Mouse (Mus musculus): ENCODE data around the gene Pten. TPM values are rescaled to one million over a fixed set of nuclear protein-coding genes. Genes with fewer than 3 reads are reported as not detected.
"Not testable (repeated sequence)": the region's sequence is repeated elsewhere in the genome, so short reads cannot be mapped to it uniquely, and the experiment has no call there.

Pten gene
- polyA plus RNA-seq, 1 experiment from 2014 or later, result 22.6 TPM

DNA sequence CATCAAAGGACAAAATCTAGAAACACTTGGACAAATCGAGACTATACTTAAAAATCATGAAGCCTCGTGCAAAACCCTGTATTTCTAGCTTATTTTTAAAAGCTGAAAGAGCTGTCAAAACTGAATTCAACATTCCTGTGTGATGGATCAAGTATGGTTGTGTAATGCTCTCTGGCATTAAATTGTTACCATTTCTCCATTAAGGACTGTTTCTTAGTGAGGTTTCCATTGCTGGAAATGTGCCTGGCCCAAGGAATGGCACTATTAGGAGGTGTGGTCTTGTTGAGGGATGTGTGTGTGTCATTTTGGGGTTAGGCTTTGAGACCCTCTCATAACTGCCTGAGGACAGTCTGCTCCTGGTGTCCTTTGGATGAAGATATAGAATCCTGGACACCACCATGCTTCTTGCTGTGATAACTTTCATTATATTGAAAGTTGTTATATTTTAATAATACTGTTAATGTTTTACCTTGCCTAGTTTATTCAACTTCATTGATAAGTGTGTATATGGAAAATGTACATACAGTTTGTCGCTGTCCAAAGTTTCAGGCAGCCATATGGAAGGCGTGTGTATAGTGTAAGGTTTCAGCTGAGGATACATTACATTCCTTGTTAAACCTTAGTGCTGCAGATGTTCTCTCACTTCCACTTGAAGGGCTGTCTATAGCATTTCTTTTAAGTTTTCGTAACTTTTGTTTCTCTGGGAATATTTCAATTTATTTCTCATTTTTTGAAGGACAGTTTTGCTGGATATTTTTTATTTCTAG, 24.2 kb downstream of the Pten start:
- no peaks in the 10 kb centered on the region for H3K9me3 ChIP-seq (ENCODE audit: control insufficient read depth, low read length)
- H3K27me3 ChIP-seq (ENCODE audit: control insufficient read depth, insufficient read depth, low read length), result no peaks in the 10 kb centered on the region
- no peak overlapping the region for H3K27ac ChIP-seq (replicated peaks; ENCODE audit: low read depth, low read length)
- no peak overlapping the region for H3K4me3 ChIP-seq (replicated peaks; ENCODE audit: low read depth, low read length)
- DNase-seq (no peak), ATAC-seq (ENCODE audit: low FRiP score, low TSS enrichment) (no peak)
- 96% methylated on average over 5 of the region's 5 CpGs for WGBS
- no peak overlapping the region for H3K9ac ChIP-seq (replicated peaks; ENCODE audit: low read length)
- no peaks in the 10 kb centered on the region for H3K4me1 ChIP-seq (ENCODE audit: control insufficient read depth, insufficient read depth, low read length)
- no peaks in the 10 kb centered on the region for H3K36me3 ChIP-seq (ENCODE audit: control insufficient read depth, insufficient read depth, low read length)
- H3K4me2 ChIP-seq (ENCODE audit: low read length), result no peak overlapping the region

DNA sequence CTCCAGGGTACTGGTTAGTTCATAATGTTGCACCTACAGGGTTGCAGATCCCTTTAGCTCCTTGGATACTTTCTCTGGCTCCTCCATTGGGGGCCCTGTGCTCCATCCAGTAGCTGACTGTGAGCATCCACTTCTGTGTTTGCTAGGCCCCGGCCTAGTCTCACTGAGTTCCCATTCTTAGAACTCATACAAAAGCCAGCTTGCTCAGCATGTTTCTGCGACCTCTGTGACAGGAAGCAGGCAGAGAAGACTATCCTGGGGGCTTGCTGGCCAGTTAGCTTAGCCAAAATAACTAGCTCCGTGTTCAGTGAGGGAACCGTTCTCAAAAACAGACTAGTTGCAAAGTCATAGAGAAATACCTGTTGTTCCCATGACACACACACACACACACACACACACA, 30.1 kb downstream of the Pten start:
- H3K4me1 ChIP-seq (ENCODE audit: control insufficient read depth, insufficient read depth, low read length), result peaks cover 13% of the 10 kb centered on the region; the same call in 1 of the 2 replicates
- H3K27ac ChIP-seq (replicated peaks; ENCODE audit: low read depth, low read length); H3K36me3 ChIP-seq (ENCODE audit: control insufficient read depth, insufficient read depth, low read length); H3K9me3 ChIP-seq (ENCODE audit: control insufficient read depth, low read length); H3K4me3 ChIP-seq (replicated peaks; ENCODE audit: low read depth, low read length); H3K27me3 ChIP-seq (ENCODE audit: control insufficient read depth, insufficient read depth, low read length); ATAC-seq (ENCODE audit: low FRiP score, low TSS enrichment); DNase-seq; H3K9ac ChIP-seq (replicated peaks; ENCODE audit: low read length); H3K4me2 ChIP-seq (ENCODE audit: low read length): not testable (repeated sequence)
- 37% methylated on average over 4 of the region's 4 CpGs for WGBS

DNA sequence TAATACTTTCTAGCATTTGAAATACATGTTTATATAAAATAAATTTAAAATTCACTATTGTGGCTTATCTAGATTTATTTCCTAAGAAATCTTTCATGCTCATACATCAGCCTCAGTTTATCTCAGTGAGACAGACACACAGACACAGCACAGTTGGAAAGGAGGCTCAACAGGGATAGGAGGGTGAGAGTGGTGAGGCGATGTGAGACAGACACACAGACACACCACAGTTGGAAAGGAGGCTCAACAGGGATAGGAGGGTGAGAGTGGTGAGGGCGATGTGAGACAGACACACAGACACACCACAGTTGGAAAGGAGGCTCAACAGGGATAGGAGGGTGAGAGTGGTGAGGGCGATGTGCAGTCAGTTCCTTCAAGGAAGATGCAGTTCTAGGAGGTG, 30.7 kb downstream of the Pten start:
- H3K4me2 ChIP-seq (ENCODE audit: low read length); H3K27ac ChIP-seq (replicated peaks; ENCODE audit: low read depth, low read length); H3K9me3 ChIP-seq (ENCODE audit: control insufficient read depth, low read length); H3K4me3 ChIP-seq (replicated peaks; ENCODE audit: low read depth, low read length); H3K27me3 ChIP-seq (ENCODE audit: control insufficient read depth, insufficient read depth, low read length); H3K9ac ChIP-seq (replicated peaks; ENCODE audit: low read length); H3K36me3 ChIP-seq (ENCODE audit: control insufficient read depth, insufficient read depth, low read length); ATAC-seq (ENCODE audit: low FRiP score, low TSS enrichment); DNase-seq: not testable (repeated sequence)
- 92% methylated on average over 3 of the region's 3 CpGs for WGBS
- peaks cover 13% of the 10 kb centered on the region; the same call in 1 of the 2 replicates for H3K4me1 ChIP-seq (ENCODE audit: control insufficient read depth, insufficient read depth, low read length)

DNA sequence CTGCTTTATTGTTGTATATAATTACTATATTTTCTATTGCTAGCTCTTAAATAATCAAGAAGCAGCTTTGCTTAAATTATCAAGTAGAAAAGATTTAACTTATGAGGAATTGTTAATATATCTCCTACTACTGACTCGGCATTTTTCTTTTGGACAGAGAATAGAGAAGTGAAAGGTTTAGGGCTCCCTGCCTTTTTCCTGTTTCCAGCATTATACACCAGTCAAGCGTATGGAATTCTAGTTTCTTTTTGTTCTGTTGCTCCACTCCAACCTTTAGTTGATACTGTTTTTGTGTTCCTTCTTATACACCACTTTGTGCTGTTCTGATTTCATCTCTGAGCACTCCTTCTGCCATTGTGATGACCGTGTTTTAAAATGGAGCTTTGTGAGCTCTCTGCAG, 32.2 kb downstream of the Pten start:
- Histone ChIP-seq H3K9ac (replicated peaks; ENCODE audit: low read length) (no peak overlapping the region), H3K27me3 (ENCODE audit: control insufficient read depth, insufficient read depth, low read length) (no peaks in the 10 kb centered on the region), H3K4me3 (replicated peaks; ENCODE audit: low read depth, low read length) (no peak overlapping the region), H3K36me3 (ENCODE audit: control insufficient read depth, insufficient read depth, low read length) (no peaks in the 10 kb centered on the region), H3K4me1 (ENCODE audit: control insufficient read depth, insufficient read depth, low read length) (peaks cover 17% of the 10 kb centered on the region; the same call in 1 of the 2 replicates), H3K4me2 (ENCODE audit: low read length) (no peak overlapping the region), H3K9me3 (ENCODE audit: control insufficient read depth, low read length) (no peaks in the 10 kb centered on the region), H3K27ac (replicated peaks; ENCODE audit: low read depth, low read length) (0 out of 2 replicates have a peak overlapping the region, but pooled peaks have one; percentile 8)
- DNase-seq (no peak), ATAC-seq (ENCODE audit: low FRiP score, low TSS enrichment) (no peak)
- 37% methylated on average over 3 of the region's 3 CpGs for WGBS

DNA sequence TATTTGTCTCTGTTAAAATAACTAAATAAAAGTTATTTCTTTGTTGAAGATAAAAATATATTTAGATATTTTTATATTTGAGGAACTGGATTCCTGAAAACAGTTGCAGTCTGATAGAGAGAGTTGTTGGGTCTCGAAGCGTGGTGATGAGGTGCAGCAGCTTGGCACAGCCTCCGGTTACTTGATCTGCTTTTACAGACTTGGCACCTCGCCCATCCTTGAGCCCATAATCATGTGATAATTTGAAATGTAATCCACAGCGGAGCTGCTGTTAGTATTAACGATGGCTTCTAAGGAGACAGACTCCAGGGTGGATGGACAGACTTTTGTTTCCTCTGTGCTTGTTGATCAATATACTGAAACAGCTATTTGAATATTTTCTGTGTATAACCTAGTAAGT, 35.3 kb downstream of the Pten start:
- WGBS, result 18% methylated on average over 6 of the region's 6 CpGs
- ATAC-seq (ENCODE audit: low FRiP score, low TSS enrichment) (peak; percentile 67; the same call in 1 of the 2 replicates), DNase-seq (peak; percentile 85)
- H3K27ac ChIP-seq (replicated peaks; ENCODE audit: low read depth, low read length), result no peak overlapping the region
- H3K4me2 ChIP-seq (ENCODE audit: low read length), result no peak overlapping the region
- H3K4me1 ChIP-seq (ENCODE audit: control insufficient read depth, insufficient read depth, low read length), result peaks cover 17% of the 10 kb centered on the region; the same call in 1 of the 2 replicates
- H3K9me3 ChIP-seq (ENCODE audit: control insufficient read depth, low read length), result no peaks in the 10 kb centered on the region
- no peak overlapping the region for H3K9ac ChIP-seq (replicated peaks; ENCODE audit: low read length)
- H3K4me3 ChIP-seq (replicated peaks; ENCODE audit: low read depth, low read length), result no peak overlapping the region
- no peaks in the 10 kb centered on the region for H3K36me3 ChIP-seq (ENCODE audit: control insufficient read depth, insufficient read depth, low read length)
- no peaks in the 10 kb centered on the region for H3K27me3 ChIP-seq (ENCODE audit: control insufficient read depth, insufficient read depth, low read length)

DNA sequence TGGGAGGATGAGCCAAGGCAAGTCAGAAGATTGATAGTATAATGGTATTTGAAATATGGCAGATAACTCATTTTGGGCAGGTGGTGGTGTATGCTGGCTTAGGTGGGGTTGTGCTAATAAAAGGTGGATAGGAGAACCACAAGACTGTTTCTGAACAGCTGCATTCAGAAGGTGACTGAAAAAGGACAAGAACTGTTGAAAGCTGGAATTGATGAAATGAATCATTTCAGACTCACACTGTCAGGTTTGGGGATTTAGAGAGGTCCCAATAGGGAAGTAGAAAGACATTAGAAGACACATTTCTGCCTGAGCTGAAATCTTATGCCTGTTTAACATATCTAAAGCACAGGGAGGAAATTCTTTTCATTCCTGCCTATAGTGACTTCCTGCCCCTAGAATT, 36.6 kb downstream of the Pten start:
- no peak overlapping the region for H3K9ac ChIP-seq (replicated peaks; ENCODE audit: low read length)
- H3K4me3 ChIP-seq (replicated peaks; ENCODE audit: low read depth, low read length), result no peak overlapping the region
- no peaks in the 10 kb centered on the region for H3K9me3 ChIP-seq (ENCODE audit: control insufficient read depth, low read length)
- H3K27ac ChIP-seq (replicated peaks; ENCODE audit: low read depth, low read length), result no peak overlapping the region; the same call in 1 of the 2 replicates
- peaks cover 11% of the 10 kb centered on the region; the same call in 1 of the 2 replicates for H3K4me1 ChIP-seq (ENCODE audit: control insufficient read depth, insufficient read depth, low read length)
- H3K4me2 ChIP-seq (ENCODE audit: low read length), result no peak overlapping the region
- H3K27me3 ChIP-seq (ENCODE audit: control insufficient read depth, insufficient read depth, low read length), result no peaks in the 10 kb centered on the region
- no peaks in the 10 kb centered on the region for H3K36me3 ChIP-seq (ENCODE audit: control insufficient read depth, insufficient read depth, low read length)
- ATAC-seq (ENCODE audit: low FRiP score, low TSS enrichment) (no peak), DNase-seq (no peak)

DNA sequence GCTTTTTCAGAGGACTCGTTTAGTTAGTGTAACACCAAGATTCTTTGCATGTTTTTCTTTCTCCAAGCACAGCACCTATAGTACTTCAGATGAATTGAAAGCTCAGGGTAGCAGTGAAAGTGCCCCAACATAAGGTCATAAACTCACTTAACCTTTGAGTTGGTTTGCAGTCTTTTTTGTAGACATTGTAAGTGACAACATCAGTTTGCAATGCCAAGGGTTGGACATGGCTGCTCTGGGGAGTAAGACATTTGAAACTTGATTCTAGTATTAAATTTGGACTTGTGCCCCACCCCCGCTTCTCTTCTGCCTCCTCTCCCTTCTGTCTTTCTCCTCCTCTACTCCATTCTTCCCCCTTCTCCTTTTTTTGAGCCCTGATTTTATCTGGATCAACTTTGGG, 43.3 kb downstream of the Pten start:
- Histone ChIP-seq H3K9me3 (ENCODE audit: control insufficient read depth, low read length) (no peaks in the 10 kb centered on the region), H3K27me3 (ENCODE audit: control insufficient read depth, insufficient read depth, low read length) (no peaks in the 10 kb centered on the region), H3K4me2 (ENCODE audit: low read length) (no peak overlapping the region), H3K9ac (replicated peaks; ENCODE audit: low read length) (no peak overlapping the region), H3K4me1 (ENCODE audit: control insufficient read depth, insufficient read depth, low read length) (no peaks in the 10 kb centered on the region), H3K4me3 (replicated peaks; ENCODE audit: low read depth, low read length) (no peak overlapping the region), H3K36me3 (ENCODE audit: control insufficient read depth, insufficient read depth, low read length) (0 out of 2 replicates have a peak, but pooled peaks cover 3% of the 10 kb centered on the region), H3K27ac (replicated peaks; ENCODE audit: low read depth, low read length) (no peak overlapping the region)
- 90% methylated on average over 2 of the region's 2 CpGs for WGBS
- ATAC-seq (ENCODE audit: low FRiP score, low TSS enrichment), result no peak
- DNase-seq, result no peak

DNA sequence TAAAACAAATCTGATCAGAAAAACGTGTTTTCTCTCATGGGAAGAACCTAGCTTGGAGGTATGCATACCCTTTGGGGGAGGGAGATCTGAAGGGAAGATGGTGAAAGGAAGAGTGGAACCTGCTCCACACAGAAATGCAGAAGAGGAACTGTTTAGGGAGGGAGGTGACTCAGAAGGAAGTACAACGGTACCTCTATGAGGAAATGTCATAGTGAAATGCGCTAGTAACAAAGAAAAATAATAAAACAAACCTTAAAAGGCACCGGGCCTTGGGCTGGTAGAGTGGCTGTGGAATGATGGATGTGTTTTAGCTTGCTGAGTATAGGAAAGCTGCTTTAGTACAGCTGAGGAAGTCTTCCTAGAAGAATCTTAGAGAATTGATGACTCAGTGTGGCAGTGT, 47.4 kb downstream of the Pten start:
- H3K4me1 ChIP-seq (ENCODE audit: control insufficient read depth, insufficient read depth, low read length), result no peaks in the 10 kb centered on the region
- no peak for ATAC-seq (ENCODE audit: low FRiP score, low TSS enrichment)

DNA sequence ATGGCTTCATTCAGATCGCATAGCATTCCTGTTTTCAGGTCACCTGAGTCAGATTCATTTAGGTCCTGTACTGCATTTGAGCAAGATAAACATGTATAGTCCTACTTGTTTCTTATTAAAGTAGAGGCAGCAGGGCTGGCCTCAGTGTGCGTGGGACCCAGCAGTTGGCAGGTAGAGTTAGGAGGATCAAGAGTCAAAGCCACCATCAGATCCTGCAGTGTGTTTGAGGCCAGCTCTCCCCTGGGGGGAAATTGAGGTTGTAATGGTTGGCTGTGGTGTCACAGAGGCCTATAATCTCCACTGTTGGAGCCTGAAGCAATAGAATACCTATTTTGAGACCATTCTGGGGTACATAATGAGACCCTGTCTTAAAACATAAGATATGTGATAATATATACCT, 50.3 kb downstream of the Pten start:
- no peak for DNase-seq
- Histone ChIP-seq H3K36me3 (ENCODE audit: control insufficient read depth, insufficient read depth, low read length) (peaks cover 8% of the 10 kb centered on the region; the same call in 1 of the 2 replicates), H3K4me1 (ENCODE audit: control insufficient read depth, insufficient read depth, low read length) (no peaks in the 10 kb centered on the region), H3K9me3 (ENCODE audit: control insufficient read depth, low read length) (no peaks in the 10 kb centered on the region), H3K4me2 (ENCODE audit: low read length) (no peak overlapping the region), H3K9ac (replicated peaks; ENCODE audit: low read length) (no peak overlapping the region), H3K4me3 (replicated peaks; ENCODE audit: low read depth, low read length) (no peak overlapping the region), H3K27me3 (ENCODE audit: control insufficient read depth, insufficient read depth, low read length) (no peaks in the 10 kb centered on the region), H3K27ac (replicated peaks; ENCODE audit: low read depth, low read length) (no peak overlapping the region)
- ATAC-seq (ENCODE audit: low FRiP score, low TSS enrichment), result no peak
- 88% methylated on average over 2 of the region's 2 CpGs for WGBS

More for the DNA sequence above, 47.4 kb downstream of the Pten start:
- Histone ChIP-seq H3K9ac (replicated peaks; ENCODE audit: low read length) (no peak overlapping the region), H3K27ac (replicated peaks; ENCODE audit: low read depth, low read length) (no peak overlapping the region), H3K4me3 (replicated peaks; ENCODE audit: low read depth, low read length) (no peak overlapping the region), H3K9me3 (ENCODE audit: control insufficient read depth, low read length) (no peaks in the 10 kb centered on the region), H3K27me3 (ENCODE audit: control insufficient read depth, insufficient read depth, low read length) (no peaks in the 10 kb centered on the region), H3K36me3 (ENCODE audit: control insufficient read depth, insufficient read depth, low read length) (0 out of 2 replicates have a peak, but pooled peaks cover 3% of the 10 kb centered on the region), H3K4me2 (ENCODE audit: low read length) (no peak overlapping the region)
- no peak for DNase-seq
- WGBS, result 90% methylated on average over 4 of the region's 4 CpGs

Data from midbrain, embryonic 14.5 days (tissue).